Mouse (Mus musculus) stomach, postnatal 0 days (tissue): ENCODE data around the gene Lztfl1.

Experiments
- CTCF ChIP-seq: IDR thresholded peaks from 2 replicates; pipeline ENCODE4 v1.5.1; 2016; ENCODE audit warnings: antibody characterized with exemption, low read depth, mild to moderate bottlenecking, moderate library complexity
- EP300 ChIP-seq: optimal IDR thresholded peaks from 2 replicates; pipeline ENCODE3; 2016; ENCODE audit warnings: antibody characterized with exemption

- TF ChIP-seq EP300 (no peak), CTCF (peak; percentile 29; the same call in 1 of the 2 replicates)
Measured at GRCm38 (mm10) chr9:123658981-123659380, 58.5 kb downstream of the Lztfl1 start.
